Comparison of ENCODE assay signal across 8 mouse cellular contexts in genomic region chr19:32344738-32345121, GRCm38 (mm10). TPM values are rescaled to one million over a fixed set of nuclear protein-coding genes. Genes with fewer than 3 reads are reported as not detected.
DNase-seq lines count a peak whose midpoint lies in the region; ATAC-seq and TF ChIP-seq lines count a peak whose summit lies in the region.

No protein-coding gene starts in this region.

- no peaks in the 10 kb centered on the region for H3K27me3 ChIP-seq in embryonic facial prominence, embryonic 11.5 days (ENCODE audit: control insufficient read depth, insufficient read depth, low read length)
- no peaks in the 10 kb centered on the region for H3K27me3 ChIP-seq in intestine, postnatal 0 days (replicated peaks; ENCODE audit: control insufficient read depth, insufficient read depth, low read length)
- H3K27me3 ChIP-seq in midbrain, embryonic 14.5 days (ENCODE audit: control insufficient read depth, insufficient read depth, low read length) = no peaks in the 10 kb centered on the region

- no peak overlapping the region for H3K9ac ChIP-seq in embryonic facial prominence, embryonic 11.5 days (replicated peaks; ENCODE audit: low read length)
- no peak overlapping the region for H3K9ac ChIP-seq in intestine, postnatal 0 days (ENCODE audit: low read depth, low read length)
- no peak overlapping the region for H3K9ac ChIP-seq in midbrain, embryonic 14.5 days (replicated peaks; ENCODE audit: low read length)

- 15% methylated on average over 4 of the region's 4 CpGs for WGBS in embryonic facial prominence, embryonic 11.5 days
- 13% methylated on average over 4 of the region's 4 CpGs for WGBS in intestine, postnatal 0 days
- WGBS in midbrain, embryonic 14.5 days = 28% methylated on average over 4 of the region's 4 CpGs

- H3K4me2 ChIP-seq in embryonic facial prominence, embryonic 11.5 days (ENCODE audit: low read depth, low read length) = no peak overlapping the region; the same call in 1 of the 2 replicates
- peak overlapping the region; percentile 65 for H3K4me2 ChIP-seq in intestine, postnatal 0 days (replicated peaks; ENCODE audit: low read depth)
- peak overlapping the region; percentile 50 for H3K4me2 ChIP-seq in midbrain, embryonic 14.5 days (ENCODE audit: low read length)

- H3K9me3 ChIP-seq in embryonic facial prominence, embryonic 11.5 days (replicated peaks; ENCODE audit: control insufficient read depth, low read length) = no peaks in the 10 kb centered on the region
- H3K9me3 ChIP-seq in intestine, postnatal 0 days (ENCODE audit: control insufficient read depth) = no peaks in the 10 kb centered on the region
- H3K9me3 ChIP-seq in midbrain, embryonic 14.5 days (ENCODE audit: control insufficient read depth, low read length) = no peaks in the 10 kb centered on the region

- no peak for DNase-seq in gastrocnemius, adult 2 months
- no peak for DNase-seq in gastrocnemius, adult 8-10 months (ENCODE audit: low spot score in 2 of 2)
- no peak for DNase-seq in embryonic facial prominence, embryonic 11.5 days (ENCODE audit: low spot score)
- DNase-seq in midbrain, embryonic 14.5 days = no peak
- no peak for DNase-seq in adrenal gland, adult 18-20 months (ENCODE audit: low spot score in 2 of 2)
- DNase-seq in layer of hippocampus, postnatal 14 days (ENCODE audit: low spot score in 2 of 2) = no peak
- DNase-seq in lung, postnatal 36 days = no peak

- TF ChIP-seq CTCF in gastrocnemius, adult 2 months (IDR thresholded peaks at IDR 0.05) = no peak
- no peak for TF ChIP-seq CTCF in intestine, postnatal 0 days (IDR thresholded peaks at IDR 0.05; ENCODE audit: low read depth)

- H3K4me1 ChIP-seq in embryonic facial prominence, embryonic 11.5 days (ENCODE audit: control insufficient read depth, insufficient read depth, low read length) = no peaks in the 10 kb centered on the region
- H3K4me1 ChIP-seq in intestine, postnatal 0 days (replicated peaks; ENCODE audit: control insufficient read depth, insufficient read depth, low read length) = peaks cover 32% of the 10 kb centered on the region
- peaks cover 12% of the 10 kb centered on the region for H3K4me1 ChIP-seq in midbrain, embryonic 14.5 days (ENCODE audit: control insufficient read depth, insufficient read depth, low read length)

- intact Hi-C loops in gastrocnemius, adult 2 months (cut with DNase I) = no loop called here

- H3K4me3 ChIP-seq in gastrocnemius, adult 2 months = no peak overlapping the region
- H3K4me3 ChIP-seq in embryonic facial prominence, embryonic 11.5 days (ENCODE audit: low read depth, low read length) = no peak overlapping the region
- H3K4me3 ChIP-seq in intestine, postnatal 0 days (ENCODE audit: low read depth, low read length) = peak overlapping the region; percentile 28; the same call in 1 of the 2 replicates
- H3K4me3 ChIP-seq in midbrain, embryonic 14.5 days (replicated peaks; ENCODE audit: low read depth, low read length) = peak overlapping the region; percentile 23

- H3K36me3 ChIP-seq in embryonic facial prominence, embryonic 11.5 days (replicated peaks; ENCODE audit: control insufficient read depth, insufficient read depth, low read depth, low read length) = no peaks in the 10 kb centered on the region
- H3K36me3 ChIP-seq in intestine, postnatal 0 days (ENCODE audit: control insufficient read depth, insufficient read depth) = no peaks in the 10 kb centered on the region
- 0 out of 2 replicates have a peak, but pooled peaks cover 2% of the 10 kb centered on the region for H3K36me3 ChIP-seq in midbrain, embryonic 14.5 days (ENCODE audit: control insufficient read depth, insufficient read depth, low read length)

- ATAC-seq in embryonic facial prominence, embryonic 11.5 days (replicated peaks; ENCODE audit: insufficient number of reproducible peaks, low FRiP score, low TSS enrichment, low read depth) = 0 out of 2 replicates have a peak, but pooled peaks have one; percentile 42
- peak; percentile 56 for ATAC-seq in intestine, postnatal 0 days
- ATAC-seq in midbrain, embryonic 14.5 days (ENCODE audit: low FRiP score, low TSS enrichment) = peak; percentile 61; the same call in 1 of the 2 replicates

- H3K27ac ChIP-seq in gastrocnemius, adult 2 months = peak overlapping the region; percentile 82
- H3K27ac ChIP-seq in embryonic facial prominence, embryonic 11.5 days (replicated peaks; ENCODE audit: low read depth, low read length) = no peak overlapping the region
- H3K27ac ChIP-seq in intestine, postnatal 0 days (ENCODE audit: low read depth, low read length) = peak overlapping the region; percentile 78
- no peak overlapping the region for H3K27ac ChIP-seq in midbrain, embryonic 14.5 days (replicated peaks; ENCODE audit: low read depth, low read length)

RNA-seq across cellular contexts. Expression of gene Sgms1, which starts 44.8 kb away (rescaled TPM):
- total RNA-seq in gastrocnemius, adult 2 months (2021) = 10 to 100 TPM; 53.8 to 62.8 TPM
- 10 to 100 TPM; 57.6 to 68.1 (median 61.3) TPM for total RNA-seq in gastrocnemius, adult 8-10 months (2022)
- 12.2 and 15.3 TPM in 2 replicates for polyA plus RNA-seq in embryonic facial prominence, embryonic 11.5 days (2014; fragmentation: Nextera tagmentation; extraction: Ambion mirVana)
- polyA plus RNA-seq in intestine, postnatal 0 days (2015; fragmentation: Nextera tagmentation; extraction: Ambion mirVana) = 18.6 and 23.6 TPM in 2 replicates
- 12.3 and 13.8 TPM in 2 replicates for polyA plus RNA-seq in midbrain, embryonic 14.5 days (2014; fragmentation: Nextera tagmentation; extraction: Ambion mirVana)
- 10 to 100 TPM; 65.1 to 85.4 TPM for total RNA-seq in adrenal gland, adult 18-20 months (2021)
- total RNA-seq in layer of hippocampus, postnatal 14 days (2021) = 10 to 100 TPM; 45.9 to 50.9 TPM

Comparison
In these comparisons a context has a peak if more than half of its experiments do, and no peak if none do; other contexts are left out.
1. H3K27ac ChIP-seq: peak in gastrocnemius, adult 2 months (single experiment) and intestine, postnatal 0 days (single experiment); none in embryonic facial prominence, embryonic 11.5 days (single experiment) and midbrain, embryonic 14.5 days (single experiment).
2. H3K4me3 ChIP-seq: peak in intestine, postnatal 0 days (single experiment) and midbrain, embryonic 14.5 days (single experiment); none in gastrocnemius, adult 2 months (single experiment) and embryonic facial prominence, embryonic 11.5 days (single experiment).
3. Peak in every context shown above with its lines, with median percentiles within 50 percentile points of each other: ATAC-seq.